Mouse (Mus musculus): Measurements from ENCODE around the gene Lin37.

DNA sequence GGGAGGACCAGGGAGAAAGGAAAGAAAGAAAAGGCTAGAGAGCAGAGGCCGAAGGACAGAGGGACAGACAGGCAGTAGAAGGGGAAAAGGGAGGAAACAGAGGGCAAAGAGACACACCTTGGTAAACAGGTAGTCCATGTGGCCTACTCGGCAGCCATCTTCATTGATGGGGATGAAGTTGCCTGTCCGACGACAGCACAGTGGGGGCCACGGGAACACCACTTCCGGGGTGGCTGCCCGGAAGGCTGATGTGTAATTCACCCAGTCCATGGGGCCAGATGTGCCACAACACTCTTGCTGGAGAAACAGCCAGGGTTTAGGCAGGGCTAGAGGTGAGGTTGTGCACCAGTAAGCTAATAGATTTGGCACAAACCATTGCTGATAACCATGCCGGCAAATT is 45.3 kb upstream of the Lin37 start:
- TF ChIP-seq CTCF (IDR thresholded peaks at IDR 0.05) (no peak), POLR2A (IDR thresholded peaks at IDR 0.05; ENCODE audit: insufficient read depth, low read depth, low read length) (no peak), EP300 (IDR thresholded peaks at IDR 0.05; ENCODE audit: insufficient read depth, low read depth, low read length) (no peak)
